Mouse (Mus musculus) cerebellum, adult 11 months (tissue): ENCODE measurements around the gene Scgb2b2.

ENCODE experiments used
- DNase-seq: peaks from one replicate; pipeline ENCODE4 v3.0.0; 2022

Scgb2b2 gene

GRCm38 (mm10) chr7:31290208-31290607 lies at the start of gene Scgb2b2:
Gene Scgb2b2 (plus strand): TSS chr7:31290508.
- no peak for DNase-seq

- no peak for DNase-seq
Observed at GRCm38 (mm10) chr7:31291721-31292120, 1.4 kb downstream of the Scgb2b2 start, which contains the start of gene Scgb1b2. Gene Scgb1b2 (minus strand): TSS chr7:31291821.
